Mouse (Mus musculus): ENCODE measurements around the gene Acvrl1.
A peak's percentile ranks its signal among the peaks of the same experiment; 100 is the strongest.

The Acvrl1 gene

GRCm38 (mm10) chr15:101169910-101170309, 41.6 kb downstream of the Acvrl1 start:
- DNase-seq (ENCODE audit: low spot score in 2 of 2): no peak

GRCm38 (mm10) chr15:101170413-101170980, 42.2 kb downstream of the Acvrl1 start:
- no peak for DNase-seq (ENCODE audit: low spot score in 2 of 2)

DNA sequence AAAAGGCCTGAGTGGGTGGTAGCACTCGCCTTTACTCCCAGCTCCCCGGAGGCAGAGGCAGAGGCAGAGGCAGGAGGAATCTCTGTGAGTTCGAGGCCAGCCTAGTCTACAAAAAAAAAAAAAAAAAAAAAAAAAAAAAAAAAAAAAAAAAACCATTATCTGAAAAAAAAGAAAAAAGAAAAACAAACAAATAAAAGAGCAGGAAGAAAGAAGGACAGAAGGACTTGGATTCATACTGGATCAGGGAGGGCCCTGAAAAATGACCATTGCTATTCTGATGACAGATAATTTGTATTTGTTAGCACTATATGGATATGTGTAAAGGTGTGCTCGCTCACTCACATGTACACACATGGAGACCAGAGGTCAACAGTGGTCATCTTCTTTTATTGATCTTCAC, 43.0 kb downstream of the Acvrl1 start:
- no peak for DNase-seq (ENCODE audit: low spot score in 2 of 2)

GRCm38 (mm10) chr15:101172016-101172415, 43.7 kb downstream of the Acvrl1 start:
- no peak for DNase-seq (ENCODE audit: low spot score in 2 of 2)

DNA sequence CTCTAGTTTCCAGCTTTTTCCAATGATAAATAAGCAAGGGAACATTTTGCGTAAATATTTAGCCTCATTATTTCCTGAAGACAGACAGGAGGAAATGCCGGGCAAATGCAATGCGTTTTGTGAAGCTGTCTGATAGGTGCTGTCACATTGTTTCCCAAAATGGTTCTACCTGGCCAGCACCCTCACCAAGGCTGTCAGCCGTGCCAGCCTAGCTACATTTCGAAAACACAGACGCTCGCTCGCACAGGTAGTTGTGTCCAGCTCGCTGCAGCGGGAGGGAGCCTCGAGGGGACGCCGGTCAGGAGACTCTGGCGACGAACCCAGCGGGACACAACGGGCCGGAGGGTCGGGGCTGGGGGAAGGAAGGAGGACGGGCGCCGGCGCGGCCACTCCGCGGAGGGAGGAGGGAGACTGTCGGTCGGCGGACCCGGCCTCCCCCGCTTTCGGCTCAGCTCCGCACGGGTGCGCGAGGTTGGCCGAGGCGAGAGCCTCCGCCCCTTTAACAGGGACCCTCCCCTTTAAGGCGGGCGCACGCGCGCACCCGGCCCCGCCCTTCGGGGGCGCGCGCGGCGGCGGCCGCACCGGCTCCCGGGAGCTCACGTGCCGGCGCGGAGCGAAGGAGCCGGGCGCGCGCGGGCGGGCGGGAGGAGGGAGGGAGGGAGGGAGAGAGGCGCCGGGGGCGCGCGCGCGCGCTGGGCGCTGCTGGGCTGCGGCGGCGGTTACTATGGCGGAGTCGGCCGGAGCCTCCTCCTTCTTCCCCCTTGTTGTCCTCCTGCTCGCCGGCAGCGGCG, 45.3 kb downstream of the Acvrl1 start, which contains the start of gene Acvr1b:
Gene Acvr1b (plus strand): TSS at position 647 of the 791 bp plus-strand sequence.
- peak; percentile 63 to 82 for DNase-seq (ENCODE audit: low spot score in 2 of 2)

DNA sequence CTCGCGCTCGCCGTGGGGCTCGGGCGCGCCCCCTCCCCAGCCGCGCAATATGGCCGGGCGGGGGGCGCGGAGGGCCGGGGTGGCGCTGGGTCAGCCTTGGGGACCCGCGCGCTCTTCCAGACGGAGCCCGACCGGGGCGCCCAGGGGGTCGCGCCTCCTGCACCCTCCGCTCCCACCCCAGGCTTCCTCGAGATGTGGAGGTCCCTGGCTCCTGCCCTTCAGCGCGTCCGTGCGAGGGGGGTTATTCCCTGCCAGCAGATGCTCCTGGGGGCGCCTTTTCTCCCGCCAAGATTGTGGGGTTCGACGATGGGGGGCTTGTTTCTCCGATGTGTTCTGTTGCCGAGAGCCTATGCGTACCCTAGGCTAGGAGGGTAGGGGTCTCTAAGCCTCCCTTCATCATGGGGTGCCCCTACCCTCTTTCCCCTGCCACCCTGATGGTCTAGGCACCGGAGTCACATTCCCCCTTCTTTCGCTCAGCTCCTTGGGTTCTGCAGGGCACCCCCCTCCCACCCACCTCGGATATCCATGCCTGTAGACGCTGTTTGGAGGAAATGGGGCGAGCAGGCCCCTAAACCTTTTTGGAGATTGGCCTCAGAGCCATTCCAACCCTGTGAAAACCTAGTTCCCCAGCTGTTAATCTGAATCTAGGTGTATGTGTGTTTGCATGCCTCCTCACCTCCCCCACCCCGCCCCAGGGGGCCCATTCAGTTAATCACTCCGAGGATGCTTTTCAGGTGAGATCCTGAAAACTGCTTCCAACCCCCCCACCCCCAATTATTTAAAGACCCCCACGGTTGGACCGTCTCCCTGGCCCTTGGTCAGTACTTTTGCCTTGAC, 46.2 kb downstream of the Acvrl1 start:
- DNase-seq (ENCODE audit: low spot score in 2 of 2): no peak

- DNase-seq (ENCODE audit: low spot score in 2 of 2): no peak
Observed at GRCm38 (mm10) chr15:101175131-101175460, 46.8 kb downstream of the Acvrl1 start.

- DNase-seq (ENCODE audit: low spot score in 2 of 2): no peak
Observed at GRCm38 (mm10) chr15:101175613-101176283, 47.4 kb downstream of the Acvrl1 start.

DNA sequence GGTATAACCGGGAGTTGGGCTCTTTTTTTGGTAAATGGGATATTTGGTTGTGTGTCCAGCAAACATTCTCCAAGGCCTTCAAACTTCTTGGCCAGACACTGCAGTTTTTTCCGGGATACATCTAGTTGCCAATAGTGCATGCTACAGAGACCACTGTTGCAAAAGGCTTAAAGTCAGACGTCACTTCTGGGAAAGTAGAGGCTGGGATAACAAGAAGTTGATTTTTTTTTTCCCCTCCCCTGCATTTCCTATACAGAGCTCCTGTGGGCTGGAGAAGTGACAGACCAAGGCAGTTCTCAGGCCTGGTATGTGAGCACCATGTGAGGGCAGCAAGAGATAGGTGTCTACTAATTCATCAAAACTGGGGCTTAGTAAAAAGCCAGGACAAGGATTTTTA, 48.0 kb downstream of the Acvrl1 start:
- DNase-seq (ENCODE audit: low spot score in 2 of 2): no peak

DNA sequence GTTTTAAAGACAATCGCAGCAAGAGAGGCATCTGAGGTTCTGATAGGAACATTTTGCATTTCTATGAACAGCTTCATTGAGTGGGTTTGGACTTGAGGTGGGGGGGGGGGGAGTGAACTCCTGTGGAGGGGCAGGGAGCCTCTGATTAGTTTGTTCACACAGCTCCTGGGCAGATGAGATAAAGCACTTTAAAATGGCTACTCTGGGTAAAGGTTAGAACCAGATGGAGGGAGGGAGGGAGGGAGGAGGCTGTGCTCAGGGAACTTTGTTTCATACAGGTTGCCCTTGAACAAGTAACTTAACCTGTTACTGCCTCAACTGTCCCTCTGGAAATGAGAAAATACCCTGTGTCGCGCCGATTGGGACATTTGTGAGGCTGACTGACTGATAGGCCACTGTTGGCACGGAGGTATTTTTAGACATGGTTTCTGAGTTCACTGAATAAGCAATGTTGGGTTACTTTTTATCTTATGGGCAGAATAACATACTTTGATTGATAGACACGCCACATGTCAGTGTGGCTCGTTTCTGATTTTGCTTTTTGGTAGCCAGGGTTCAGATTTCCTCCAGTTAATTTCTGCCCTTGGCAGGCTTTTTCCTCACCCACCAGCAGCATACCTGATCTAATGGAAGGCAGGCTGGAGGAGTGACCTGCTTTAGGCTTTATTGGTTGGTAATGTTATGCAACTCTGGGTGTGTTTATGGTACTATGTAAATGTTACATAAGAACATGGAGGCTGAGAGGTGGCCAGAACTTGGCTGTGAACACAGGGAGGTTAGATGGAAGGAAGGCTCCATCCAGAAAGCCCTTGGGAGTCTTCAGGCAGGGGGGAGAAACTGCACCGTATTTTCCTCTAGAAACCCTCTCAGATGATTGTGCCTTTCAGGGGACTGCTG, 48.7 kb downstream of the Acvrl1 start:
- DNase-seq (ENCODE audit: low spot score in 2 of 2): no peak

DNA sequence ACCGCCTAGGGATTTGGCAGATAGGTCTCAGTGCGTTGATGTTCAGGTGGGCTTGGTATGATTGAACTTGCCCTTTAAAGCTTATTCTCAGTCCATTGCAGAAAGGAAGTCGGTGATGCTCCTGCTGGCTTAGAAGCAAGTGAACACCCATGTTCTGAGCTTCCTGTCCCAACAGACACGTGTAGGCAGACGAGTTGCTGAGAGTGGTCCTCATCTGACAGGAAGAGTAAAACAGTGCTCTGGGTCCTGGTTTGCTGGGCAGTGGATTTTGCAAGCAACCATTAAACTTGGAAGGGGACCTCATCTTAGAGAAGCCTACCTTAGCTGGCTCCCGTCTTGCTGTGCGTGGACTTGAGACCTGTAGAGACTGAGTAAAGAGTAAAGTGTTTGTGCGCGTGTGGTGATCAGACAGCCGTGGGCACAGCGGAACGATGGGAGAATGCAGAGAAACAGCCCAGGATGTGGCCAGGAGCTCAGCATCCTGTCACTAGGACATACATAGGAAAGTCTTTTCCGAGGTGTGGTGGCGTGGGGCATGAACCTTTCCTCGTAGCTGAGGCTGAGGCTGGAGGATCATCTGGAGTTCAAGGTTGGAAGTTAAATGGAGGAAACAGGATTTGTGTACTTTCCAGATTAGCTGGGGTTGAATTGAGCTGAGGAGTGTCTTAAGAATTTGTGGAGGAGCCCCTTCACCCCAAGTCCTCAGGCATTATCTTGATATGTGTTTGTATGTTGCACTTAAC, 52.2 kb downstream of the Acvrl1 start:
- no peak for DNase-seq (ENCODE audit: low spot score in 2 of 2)

- no peak for DNase-seq (ENCODE audit: low spot score in 2 of 2)
Observed at GRCm38 (mm10) chr15:101181106-101181466, 52.8 kb downstream of the Acvrl1 start.

- DNase-seq (ENCODE audit: low spot score in 2 of 2): no peak
Observed at GRCm38 (mm10) chr15:101181500-101181899, 53.2 kb downstream of the Acvrl1 start.

DNA sequence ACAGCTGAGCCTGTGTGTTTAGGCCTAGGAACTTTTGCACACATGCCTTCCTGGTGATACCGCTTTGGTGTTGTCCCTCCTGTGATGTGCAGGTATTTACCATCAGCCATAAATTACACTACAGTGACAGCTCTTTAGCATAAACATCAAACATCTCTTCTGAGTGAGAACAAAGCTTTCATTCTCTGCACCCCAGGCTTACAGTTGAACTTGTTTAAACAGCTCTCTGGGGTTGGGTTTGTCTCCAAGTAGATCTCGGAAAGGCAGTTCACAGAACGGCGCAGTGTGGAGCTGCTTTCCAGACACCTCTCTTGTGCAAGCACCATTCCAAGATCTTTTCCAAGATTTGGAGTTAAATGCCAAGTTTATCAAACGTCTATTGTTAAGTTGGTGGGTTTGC, 54.4 kb downstream of the Acvrl1 start:
- DNase-seq (ENCODE audit: low spot score in 2 of 2): no peak

DNA sequence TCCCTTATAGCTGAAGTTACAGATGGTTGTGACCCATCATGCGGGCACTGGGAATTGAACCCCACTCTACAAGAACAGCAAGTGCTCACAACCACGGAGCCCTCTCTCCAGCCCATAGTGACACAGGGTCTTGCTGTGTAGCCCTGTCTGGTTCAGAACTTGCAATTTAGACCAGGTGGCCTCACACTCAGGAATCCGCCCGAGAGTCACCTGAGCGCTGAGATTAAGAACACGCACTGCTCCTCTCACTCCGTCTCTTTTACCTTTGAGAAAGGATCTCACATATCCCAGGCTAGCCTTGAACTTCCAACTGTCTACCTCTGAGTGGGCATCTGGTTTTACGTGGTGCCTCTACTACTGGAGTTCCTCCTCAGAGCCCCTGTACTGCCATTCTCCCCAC, 56.0 kb downstream of the Acvrl1 start:
- DNase-seq (ENCODE audit: low spot score in 2 of 2): no peak

- DNase-seq (ENCODE audit: low spot score in 2 of 2): no peak
Observed at GRCm38 (mm10) chr15:101185549-101185948, 57.2 kb downstream of the Acvrl1 start.

DNA sequence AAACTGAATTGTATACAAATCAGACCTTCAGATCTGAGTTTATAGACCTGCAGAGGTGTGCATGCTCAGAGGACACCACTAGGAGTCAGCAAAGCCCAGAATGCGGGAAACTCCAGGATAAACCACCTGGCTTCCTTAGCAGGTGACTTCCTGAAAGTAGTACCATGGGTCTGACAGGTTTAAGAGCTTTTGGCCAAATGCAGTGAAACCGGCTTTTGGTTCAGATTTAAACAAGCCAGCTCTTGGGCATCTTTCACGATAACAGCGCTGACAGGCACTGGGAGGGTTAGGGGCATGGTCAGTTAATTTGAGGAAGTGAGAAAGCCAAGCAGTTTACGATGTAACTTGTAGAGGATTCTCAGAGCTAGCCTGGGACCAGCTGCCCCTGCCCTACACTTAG, 59.6 kb downstream of the Acvrl1 start:
- no peak for DNase-seq (ENCODE audit: low spot score in 2 of 2)

GRCm38 (mm10) chr15:101189981-101190761, 61.8 kb downstream of the Acvrl1 start:
- no peak for DNase-seq (ENCODE audit: low spot score in 2 of 2)

DNA sequence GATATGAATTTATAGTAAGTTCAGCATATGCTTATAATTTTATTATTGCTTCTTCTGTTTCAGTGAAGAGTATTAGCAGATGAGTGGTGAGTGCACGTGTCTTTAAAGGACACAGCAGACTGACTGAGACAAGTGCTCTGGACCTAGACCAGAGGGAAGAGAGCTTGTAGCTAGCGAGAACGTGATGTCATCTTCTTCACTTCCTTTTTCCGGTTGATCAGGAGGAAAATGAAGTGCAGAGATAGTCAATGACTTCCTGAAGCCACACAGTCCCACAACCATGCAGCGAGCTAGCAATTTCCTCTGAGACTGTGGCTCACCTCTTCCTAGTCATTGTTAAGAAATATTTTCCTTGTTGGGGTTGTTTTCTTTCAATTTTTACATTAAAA, 62.4 kb downstream of the Acvrl1 start:
- no peak for DNase-seq (ENCODE audit: low spot score in 2 of 2)

Data from spleen, postnatal 10 days (tissue).